Mouse (Mus musculus) thymus, adult 18-20 months (tissue): ENCODE data around the gene Syn3.
"Not testable (repeated sequence)": the region's sequence is repeated elsewhere in the genome, so short reads cannot be mapped to it uniquely, and the experiment has no call there.

Experiments used
- DNase-seq, 2 experiments: peaks; one replicate each; pipeline ENCODE4 v3.0.0; 2022; ENCODE audit warnings: mixed read lengths in 2 of 2

The Syn3 gene

GRCm38 (mm10) chr10:86416806-86417205, 81.9 kb downstream of the Syn3 start:
- DNase-seq: no peak

DNA sequence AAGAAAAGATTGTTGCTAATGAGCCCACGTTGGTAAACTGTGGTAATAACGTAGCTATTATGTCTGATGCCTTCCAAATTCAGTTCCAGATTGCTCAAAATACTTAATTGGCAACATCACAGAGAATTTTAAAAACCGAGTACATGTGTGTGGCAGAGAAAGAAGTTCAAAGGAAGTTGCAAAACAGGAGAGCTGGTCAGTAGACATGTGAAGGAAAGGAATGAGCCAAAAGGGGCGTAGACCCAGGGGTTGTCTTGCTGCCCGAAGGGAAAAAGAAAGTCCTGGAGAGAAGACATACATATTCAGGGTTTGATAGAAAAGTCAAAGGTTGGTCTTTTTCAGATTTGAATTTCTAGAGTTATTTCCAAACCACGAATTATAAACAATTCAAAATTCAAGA, 87.8 kb downstream of the Syn3 start:
- no peak for DNase-seq

DNA sequence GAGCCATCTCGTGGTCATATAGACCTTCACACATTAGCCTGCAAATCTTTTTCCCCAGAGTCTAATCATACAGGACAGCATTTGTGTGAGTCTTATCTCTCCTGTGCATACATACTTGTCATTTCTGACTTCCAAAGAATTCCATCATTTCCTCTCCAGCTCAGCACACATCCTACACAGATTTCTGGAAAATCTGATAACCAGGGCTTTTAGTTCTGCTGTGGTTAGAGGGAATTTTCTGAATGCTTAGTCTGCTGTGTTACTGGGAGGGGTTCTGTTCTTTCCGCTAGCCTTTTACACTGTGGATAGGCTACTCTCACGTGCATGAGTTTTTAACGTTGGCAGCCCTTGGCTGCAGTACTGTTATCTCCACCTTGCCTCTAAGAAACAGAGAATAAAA, 91.7 kb downstream of the Syn3 start:
- DNase-seq: no peak

DNA sequence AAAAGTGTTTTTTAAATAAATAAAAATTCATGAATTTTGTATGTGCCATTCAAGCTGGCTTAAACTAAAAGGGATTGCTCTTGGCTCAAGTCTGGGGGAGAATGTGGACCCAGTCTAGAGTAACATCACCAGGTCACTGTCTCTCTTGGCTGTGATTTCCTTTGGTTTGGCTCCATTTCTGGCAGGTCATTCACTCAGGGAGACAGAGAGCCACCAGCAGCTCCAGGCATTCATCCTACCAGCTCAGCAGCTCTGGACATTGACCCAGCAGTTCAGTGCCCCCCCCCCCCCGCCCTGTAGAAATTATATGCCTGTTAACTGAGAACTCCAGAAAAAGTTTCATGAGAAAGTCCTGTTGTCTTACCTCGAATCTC, 100.4 kb downstream of the Syn3 start:
- DNase-seq: no peak

GRCm38 (mm10) chr10:86397577-86398346, 100.9 kb downstream of the Syn3 start:
- no peak for DNase-seq

DNA sequence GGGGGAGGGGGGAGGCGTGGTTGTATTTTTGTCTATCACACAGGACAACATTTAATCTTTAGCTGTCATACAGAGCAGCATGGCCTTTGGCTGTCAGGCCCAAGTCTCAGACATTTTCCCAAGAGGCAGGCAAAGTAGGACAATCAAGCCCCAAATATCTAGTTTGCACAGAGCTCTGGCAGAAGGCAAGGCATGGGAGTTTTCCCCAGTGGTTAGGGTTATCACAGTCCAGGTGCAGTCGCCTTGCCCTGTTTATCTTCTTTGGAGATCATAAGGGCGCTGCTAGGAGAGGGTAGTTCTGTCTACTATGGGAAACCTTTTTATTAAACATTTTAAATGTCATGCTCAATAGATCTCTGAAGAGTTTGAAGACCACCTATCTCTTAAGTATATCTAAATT, 106.3 kb downstream of the Syn3 start:
- DNase-seq: no peak

DNA sequence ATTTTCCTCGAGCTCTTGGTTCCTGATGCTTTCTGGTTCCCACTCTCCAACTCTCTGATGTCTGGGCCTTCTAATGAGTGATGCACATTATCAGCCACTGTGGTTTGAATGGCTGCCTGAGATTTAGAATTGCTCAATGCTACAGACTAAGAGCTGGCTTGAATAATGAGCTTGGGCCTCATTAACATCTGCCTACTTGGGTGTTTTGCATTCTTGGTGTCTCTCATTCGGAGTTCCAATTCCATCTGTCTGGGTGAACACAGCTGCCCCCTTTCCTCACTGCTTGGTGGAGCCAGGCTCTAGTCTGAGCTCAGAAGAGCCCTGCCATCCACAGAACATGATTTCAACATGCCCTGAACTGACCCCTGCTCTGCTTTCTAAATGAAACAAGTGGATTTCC, 108.8 kb downstream of the Syn3 start:
- DNase-seq: no peak

DNA sequence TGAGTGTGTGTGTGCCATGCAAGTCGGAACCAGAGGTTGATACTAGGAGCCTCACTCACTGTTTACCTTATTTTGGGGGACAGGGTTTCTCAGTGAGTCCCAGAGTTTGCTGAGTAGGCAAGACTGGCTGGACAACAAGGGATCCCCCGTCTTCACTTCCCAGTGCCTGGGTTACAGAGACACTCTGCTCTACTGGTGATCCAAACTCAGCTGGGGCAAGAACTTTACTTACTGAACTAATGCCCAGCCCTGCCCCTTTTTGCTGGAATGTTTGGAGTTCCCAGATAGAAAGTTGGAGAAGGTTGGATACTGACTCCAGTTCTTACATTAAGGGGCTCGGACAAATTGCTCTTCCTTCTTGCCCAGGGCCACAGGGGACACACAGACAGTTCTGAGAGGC, 109.3 kb downstream of the Syn3 start:
- DNase-seq: no peak

GRCm38 (mm10) chr10:86388803-86389202, 109.9 kb downstream of the Syn3 start:
- no peak for DNase-seq

DNA sequence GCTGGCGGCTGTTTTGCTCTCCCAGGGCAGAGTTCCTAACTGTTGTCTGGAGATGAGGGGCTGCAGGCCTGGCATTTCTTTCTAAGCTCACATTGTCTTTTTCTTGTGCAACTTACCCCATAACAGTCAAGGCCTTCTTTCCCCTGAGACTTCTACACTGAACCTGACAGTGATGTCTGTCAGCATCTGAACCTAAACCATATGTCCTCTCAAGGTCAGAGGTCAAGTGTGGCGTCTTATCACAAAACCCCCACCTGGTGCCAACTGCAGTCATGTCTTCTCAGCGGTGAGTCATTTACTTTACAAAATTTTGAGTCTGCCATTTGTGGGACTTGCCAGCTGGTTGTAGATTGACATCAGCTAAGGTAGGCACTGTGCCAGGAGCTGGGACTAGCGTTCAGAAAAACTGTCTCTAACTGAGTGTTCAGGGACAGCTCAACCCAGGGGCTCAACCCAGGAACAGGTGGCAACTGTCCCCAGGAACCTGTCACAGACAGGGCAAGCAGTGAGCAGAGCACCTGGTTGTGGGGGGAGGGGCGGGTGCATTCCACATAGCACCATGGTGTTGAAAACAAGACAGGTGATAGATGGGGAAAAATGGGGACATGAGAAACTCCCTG, 110.8 kb downstream of the Syn3 start:
- DNase-seq: no peak

DNA sequence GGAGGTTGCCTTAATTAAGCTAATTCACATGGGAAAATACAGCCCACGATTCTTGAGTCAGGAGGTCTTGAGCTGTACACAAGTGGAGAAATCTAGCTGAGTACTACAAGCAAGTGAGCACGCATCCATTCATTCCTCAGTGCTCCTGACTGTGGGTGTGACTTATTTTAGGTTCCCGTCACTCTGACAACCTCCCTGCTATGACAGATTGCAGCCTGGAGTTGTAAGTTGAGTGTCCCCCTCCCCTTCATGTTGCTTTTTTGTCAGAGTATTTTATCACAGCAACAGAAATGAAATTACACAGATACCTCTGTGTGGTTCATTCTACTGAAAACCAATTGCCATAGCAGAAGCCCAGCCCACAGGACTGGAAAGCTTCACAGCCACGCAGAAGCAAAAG, 112.5 kb downstream of the Syn3 start:
- no peak for DNase-seq

DNA sequence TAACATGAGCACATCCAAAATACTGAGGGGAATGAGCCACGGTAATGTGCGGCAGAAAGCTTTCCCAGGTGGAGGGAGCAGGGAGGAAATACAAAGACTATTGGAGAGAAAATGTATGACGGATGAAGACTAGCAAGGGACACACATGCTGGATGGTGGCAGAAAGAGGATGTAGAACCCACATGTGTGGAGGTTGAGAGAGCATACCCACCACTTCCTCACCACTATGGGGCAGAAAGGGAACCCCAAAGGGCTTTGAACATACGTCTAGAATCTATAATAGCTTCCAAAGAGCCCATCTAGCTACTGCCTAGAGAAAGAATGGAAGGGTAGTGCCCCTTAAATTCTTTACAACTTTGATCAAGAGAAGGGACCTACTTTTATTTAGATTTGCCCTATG, 113.0 kb downstream of the Syn3 start:
- DNase-seq: no peak

DNA sequence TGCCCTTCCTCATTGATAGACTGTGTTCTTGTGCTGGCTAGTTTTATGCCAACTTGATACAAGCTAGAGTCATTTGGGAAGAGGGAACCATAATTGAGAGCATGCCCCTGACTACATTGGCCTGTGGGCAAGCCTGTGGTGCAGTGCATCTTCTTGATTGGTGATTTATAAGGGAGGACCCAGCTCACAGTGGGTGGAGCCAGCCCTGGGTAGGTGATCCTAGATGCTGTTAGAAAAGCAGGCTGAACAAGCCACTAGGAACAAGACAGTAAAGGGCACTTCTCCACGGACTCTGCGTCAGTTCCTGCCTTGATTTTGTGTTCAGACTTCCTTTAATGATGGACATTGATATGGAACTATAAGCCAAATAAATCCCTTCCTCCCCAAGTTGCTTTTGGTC, 114.0 kb downstream of the Syn3 start:
- no peak for DNase-seq

DNA sequence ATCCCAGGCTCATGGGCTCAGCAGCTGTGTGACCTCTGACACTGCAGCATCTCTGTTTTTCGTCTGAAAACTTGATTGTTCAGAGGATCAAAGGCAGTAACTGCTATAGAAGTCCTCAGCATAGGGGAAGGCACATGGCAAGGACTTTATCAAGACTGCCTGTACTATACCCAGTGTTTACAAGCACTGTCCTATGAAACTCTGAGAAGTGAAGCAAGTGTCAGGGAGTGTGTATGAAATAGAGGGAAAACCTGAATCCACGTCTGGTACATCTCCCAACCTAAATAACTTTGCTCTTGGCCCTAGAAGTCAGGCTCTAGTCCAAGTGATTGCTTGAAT, 116.8 kb downstream of the Syn3 start:
- DNase-seq: no peak

DNA sequence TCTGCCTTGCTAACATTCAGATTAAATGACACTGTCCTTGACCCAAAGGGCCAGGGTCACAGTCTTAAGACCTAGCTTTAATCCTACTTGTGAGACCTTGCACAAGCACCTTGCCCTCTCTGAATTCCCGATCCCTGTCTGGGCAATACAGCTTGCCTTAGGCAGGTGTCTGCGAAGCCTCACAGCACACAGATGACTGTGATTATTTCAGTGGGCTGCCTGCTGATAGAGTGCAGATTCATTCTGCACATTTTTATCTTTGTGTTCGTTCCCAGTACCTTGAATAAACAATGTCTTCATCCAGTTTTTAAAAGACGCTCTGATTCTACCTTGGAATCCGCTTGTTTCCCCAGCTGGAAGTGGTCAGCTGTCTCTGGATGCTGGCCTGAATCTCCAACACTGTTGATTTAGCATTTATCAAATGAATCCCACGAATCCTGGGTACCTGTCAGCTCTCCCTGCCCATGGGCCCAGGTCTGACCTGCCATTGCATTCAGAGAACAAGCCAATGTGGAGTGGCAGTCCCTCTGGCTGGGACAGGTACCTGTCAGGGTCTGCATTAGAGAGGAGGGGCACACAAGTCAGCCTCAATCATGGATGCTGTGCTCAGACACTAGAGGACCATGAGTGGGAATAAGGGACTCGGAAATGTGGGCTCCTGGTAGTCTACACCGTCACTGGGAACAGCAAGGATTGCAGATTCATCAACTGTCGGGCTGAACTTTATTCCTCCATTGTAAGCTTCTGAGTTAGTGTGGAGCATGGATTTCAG, 117.4 kb downstream of the Syn3 start:
- DNase-seq: no peak

GRCm38 (mm10) chr10:86380626-86381025, 118.1 kb downstream of the Syn3 start:
- DNase-seq: no peak

DNA sequence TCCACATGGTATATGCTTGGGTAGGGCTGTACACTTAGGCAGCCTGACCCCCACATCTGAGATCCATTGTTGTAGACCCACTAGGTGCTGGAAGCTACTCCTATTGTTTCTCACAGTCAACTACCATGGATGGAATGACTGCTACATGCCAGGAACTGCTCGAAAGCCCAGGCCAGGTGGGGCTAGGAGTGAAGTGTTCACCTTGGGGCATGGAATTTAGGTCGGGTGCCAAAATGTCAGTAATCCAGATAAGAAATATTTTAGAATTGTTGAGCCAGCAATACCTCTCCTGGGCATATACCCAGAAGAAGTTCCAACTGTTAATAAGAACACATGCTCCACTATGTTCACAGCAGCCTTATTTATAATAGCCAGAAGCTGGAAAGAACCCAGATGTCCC, 119.9 kb downstream of the Syn3 start:
- DNase-seq: not testable (repeated sequence)

DNA sequence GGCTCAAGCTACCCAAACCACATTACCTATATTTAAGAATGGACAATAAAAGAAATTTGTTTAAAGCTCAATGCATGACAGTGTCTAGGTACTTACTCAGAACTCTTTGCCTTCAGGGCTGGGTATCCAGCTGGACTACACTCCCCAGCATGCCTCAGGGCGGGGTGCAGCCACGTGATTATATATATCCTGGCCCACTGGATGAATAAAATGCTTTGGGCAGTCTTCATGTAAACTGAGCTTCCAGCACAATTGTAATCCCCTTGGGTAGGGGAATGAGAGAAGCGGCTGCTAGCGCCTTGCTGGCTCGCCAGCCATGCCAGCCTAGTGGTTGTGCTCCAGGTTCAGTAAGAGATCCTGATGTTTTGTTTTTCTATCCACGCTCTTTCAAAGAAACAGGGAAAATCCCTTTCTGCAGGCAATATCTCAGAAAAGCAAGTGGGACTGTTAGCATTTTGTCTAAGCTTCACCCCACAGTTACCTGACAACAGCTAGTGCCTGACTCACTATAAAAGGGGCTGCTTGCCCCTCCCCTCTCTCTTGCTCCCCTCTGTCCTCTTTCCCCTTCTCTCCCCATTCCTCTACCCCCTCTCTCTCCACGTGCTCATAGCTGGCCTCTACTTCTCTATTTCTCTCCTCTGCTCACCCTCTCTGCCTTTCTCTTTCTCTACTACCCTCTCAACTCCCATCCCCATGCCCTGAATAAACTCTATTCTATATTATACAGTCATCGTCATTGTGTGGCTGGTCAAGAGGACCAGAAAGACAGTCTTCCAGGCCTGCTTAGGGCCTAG, 122.1 kb downstream of the Syn3 start:
- no peak for DNase-seq

DNA sequence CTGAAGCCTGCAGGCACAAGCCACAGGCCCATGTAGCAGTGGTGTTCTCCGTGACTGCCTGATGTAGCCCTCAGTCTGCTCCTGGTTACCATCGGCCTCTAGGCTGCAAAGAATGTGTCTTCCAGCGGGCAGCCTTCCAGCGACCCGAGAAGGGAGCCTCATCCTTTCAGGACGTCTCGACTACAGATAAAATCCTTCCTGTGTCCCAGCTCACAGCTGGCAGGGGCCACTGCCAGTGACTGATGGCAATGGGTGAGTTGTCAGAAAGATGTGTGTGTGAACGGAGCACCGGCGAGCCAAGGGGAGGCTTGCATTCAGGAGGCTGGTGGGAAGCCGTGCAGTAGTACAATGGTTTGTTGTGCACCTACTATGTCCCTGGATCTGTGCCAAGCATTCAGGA, 122.8 kb downstream of the Syn3 start:
- no peak for DNase-seq

DNA sequence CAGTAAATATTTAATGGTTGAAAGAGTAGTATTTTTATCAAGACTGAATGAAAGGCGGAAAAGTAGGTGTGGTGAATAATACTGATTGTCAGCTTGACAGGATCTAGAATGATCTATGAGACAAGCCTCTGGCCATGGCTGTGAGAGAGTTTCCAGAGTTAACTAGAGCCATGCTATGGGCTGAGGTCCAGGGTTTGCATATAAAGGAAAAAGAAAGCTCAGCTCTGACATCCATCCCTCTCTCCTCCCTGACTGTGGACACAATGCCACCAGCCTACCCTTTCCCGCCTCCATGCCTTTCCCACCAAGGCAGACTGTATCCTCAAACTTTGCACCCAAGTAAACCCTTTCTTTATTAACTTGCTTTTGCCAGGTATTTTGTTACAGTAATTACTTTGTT, 124.6 kb downstream of the Syn3 start:
- DNase-seq: no peak

DNA sequence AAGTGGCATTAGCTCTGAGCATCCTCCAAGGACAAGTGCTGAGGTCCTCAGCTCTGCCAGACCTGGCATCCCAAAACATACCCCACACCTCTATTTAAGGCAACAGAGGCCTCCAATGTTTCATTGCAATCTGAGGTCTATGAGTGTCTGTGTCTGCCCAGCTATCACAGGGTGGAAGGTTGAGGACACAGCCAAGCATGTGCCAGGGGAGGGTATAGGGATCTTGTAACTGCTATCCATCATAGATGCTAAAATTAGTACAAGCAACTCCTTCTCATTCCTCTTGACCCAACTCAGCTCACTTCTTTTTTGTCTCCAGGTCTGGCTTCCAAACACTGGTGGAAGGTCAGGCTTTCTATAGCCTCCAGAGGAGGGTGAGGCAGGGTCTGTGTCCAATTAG, 127.1 kb downstream of the Syn3 start:
- no peak for DNase-seq

DNA sequence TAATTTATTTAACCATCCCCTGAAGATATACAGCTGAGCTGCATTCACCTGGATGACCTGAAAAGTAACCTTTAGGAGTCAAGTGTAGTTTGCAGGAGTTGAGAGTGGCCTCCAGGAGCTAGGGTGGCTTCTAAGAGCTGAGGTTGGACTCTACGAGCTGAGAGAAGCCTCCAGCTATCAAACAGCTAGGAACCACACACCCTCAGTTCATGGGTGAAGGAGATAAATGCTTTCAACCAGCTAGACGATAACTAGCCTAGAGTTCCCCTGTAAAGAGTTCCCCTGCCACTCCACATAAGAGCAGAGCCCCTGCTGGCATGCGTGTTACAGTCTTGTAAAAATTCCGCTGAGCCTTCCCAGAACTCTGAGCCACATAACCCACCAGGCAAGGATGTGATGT, 129.3 kb downstream of the Syn3 start:
- DNase-seq: no peak

DNA sequence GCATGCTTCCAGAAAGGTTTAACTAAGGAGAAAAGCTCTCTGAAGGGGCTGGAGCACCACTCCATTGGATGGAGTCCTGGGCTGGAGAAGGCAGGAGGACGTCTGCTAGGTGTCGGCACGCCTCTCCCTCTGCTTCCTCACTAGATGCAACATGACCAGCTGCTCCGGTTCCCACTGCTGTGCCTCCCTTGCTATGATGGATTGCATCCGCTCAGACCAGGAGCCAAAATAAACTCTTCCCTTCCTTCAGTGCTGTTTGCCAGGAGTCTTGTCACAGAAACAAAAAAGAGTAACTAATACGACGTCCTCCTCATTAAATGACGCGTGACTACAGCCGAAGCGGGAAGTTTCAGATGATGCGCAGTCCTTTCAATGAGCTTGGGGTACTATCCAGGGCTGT, 129.9 kb downstream of the Syn3 start:
- no peak for DNase-seq

DNA sequence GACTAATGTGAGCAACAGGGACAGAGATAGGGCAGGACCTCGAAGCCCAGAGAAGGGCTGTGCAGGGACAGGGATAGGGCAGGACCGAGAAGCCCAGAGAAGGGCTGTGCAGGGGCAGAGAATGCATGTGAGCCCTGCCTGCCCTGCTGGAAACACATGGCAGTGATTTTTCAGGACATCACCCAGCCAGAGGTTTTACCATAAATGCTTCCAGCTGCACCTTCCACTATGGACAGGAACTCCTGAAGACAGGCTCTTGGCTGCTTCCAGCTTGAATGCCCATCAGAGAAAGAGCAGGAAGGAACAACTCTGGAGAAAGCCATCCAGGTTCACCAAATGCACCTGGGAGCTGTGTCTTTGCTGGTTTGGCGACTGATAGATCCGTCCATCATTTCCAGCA, 131.3 kb downstream of the Syn3 start:
- DNase-seq: no peak
